10 mouse cellular contexts compared by ENCODE assay signal in the genomic region with DNA sequence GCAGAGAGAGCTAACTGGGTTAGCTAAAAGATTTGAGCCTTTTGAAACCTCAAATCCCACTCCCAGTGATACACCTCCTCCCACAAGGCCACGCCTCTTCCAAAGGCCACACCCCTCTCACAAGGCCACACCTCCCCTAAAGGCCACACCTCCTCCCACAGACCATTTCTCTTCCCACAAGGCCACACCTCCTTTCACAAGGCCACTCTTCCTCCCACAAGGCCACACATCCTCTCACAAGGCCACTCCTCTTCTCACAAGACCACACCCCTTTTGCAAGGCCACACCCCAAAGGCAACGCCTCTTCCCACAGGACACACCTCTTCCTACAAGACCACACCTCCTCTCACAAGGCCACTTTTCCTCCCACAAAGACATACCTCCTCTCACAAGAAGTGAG. TPM values are rescaled to one million over a fixed set of nuclear protein-coding genes. Genes with fewer than 3 reads are reported as not detected.
A peak's percentile ranks its signal among the peaks of the same experiment; 100 is the strongest.
DNase-seq lines count a peak whose midpoint lies in the region; ATAC-seq and TF ChIP-seq lines count a peak whose summit lies in the region.
"Had no signal": no experiment of that assay in that cellular context is flagged by ENCODE, and none has a peak within 500 bp of the region (broad histone marks: within the 10 kb centered on the region; RNA-seq: fewer than 3 reads in every experiment).

No protein-coding gene starts in this region.

- H3K27me3 ChIP-seq in kidney, adult 2 months (replicated peaks; ENCODE audit: control insufficient read depth, insufficient read depth, low read length) = no peaks in the 10 kb centered on the region

- no peak for TF ChIP-seq POLR2A in kidney, adult 2 months (IDR thresholded peaks at IDR 0.05; ENCODE audit: low read depth, low read length)

- 28% methylated on average over 2 of the region's 2 CpGs for WGBS in kidney, adult 2 months

- no peak overlapping the region for H3K27ac ChIP-seq in kidney, adult 2 months (ENCODE audit: insufficient read depth, low read depth, low read length)
- H3K27ac ChIP-seq: hindbrain, embryonic 10.5 days had no signal

- H3K4me1 ChIP-seq in kidney, adult 2 months (ENCODE audit: control insufficient read depth, insufficient read depth, low read length) = no peaks in the 10 kb centered on the region

- H3K36me3 ChIP-seq in kidney, adult 2 months (ENCODE audit: control insufficient read depth, insufficient read depth, low read length) = no peaks in the 10 kb centered on the region
- H3K36me3 ChIP-seq: hindbrain, embryonic 10.5 days had no signal

- ATAC-seq in megakaryocyte-erythroid progenitor cell, adult 5-6 weeks (replicated peaks; ENCODE audit: low FRiP score, low TSS enrichment, poor library complexity, severe bottlenecking) = peak; percentile 20; the same call in 1 of the 2 replicates

- no peak for TF ChIP-seq CTCF in kidney, adult 2 months (conservative IDR thresholded peaks at IDR 0.05; ENCODE audit: insufficient read depth, insufficient read length, low read depth, low read length)

- no peak overlapping the region for H3K4me3 ChIP-seq in kidney, adult 2 months (ENCODE audit: insufficient read depth, low read depth, low read length)
- H3K4me3 ChIP-seq: hindbrain, embryonic 10.5 days had no signal

- peak; percentile 5 for DNase-seq in kidney, adult 2 months
- DNase-seq in kidney, postnatal 10 days = no peak
- DNase-seq in CD4-positive helper T cell, adult 2 months (ENCODE audit: low read depth, low spot score) = peak; percentile 84
- DNase-seq in ZHBTc4 (ENCODE audit: low read depth, low spot score) = peak; percentile 98
- DNase-seq in embryo, embryonic 9.5 days (ENCODE audit: extremely low spot score) = no peak
- DNase-seq in heart, postnatal 4 days = no peak
- DNase-seq in embryo, embryonic 11 days = no peak

RNA-seq across cellular contexts. Expression of a gene that starts 28.9 kb away (rescaled TPM):
- 2.3 and 3.4 TPM in 2 replicates for polyA plus RNA-seq in kidney, adult 2 months (2012; rRNA removed)
- total RNA-seq in megakaryocyte-erythroid progenitor cell, adult 5-6 weeks (2014; fragmentation: Nextera tagmentation) = not detected in 2 replicates
- total RNA-seq in megakaryocyte-erythroid progenitor cell, adult 5-6 weeks (2017) = not detected in 2 replicates
- under 1 TPM; 0.29 to 0.45 TPM for total RNA-seq in heart, postnatal 4 days (2021)

RNA-seq across cellular contexts. Expression of a gene that starts 34.2 kb away (rescaled TPM):
- polyA plus RNA-seq in kidney, adult 2 months (2012; rRNA removed) = 1.5 and 4.4 TPM in 2 replicates
- total RNA-seq in megakaryocyte-erythroid progenitor cell, adult 5-6 weeks (2014; fragmentation: Nextera tagmentation) = 8.7 TPM in 1 of 2 replicates, not detected in the other
- 0.56 TPM in 1 of 2 replicates, not detected in the other for total RNA-seq in megakaryocyte-erythroid progenitor cell, adult 5-6 weeks (2017)
- 1 to 10 TPM in 1 of 2 experiments, under 1 TPM in 1; 0.97 to 1.5 TPM for total RNA-seq in heart, postnatal 4 days (2021)

RNA-seq across cellular contexts. Expression of a gene that starts 43.5 kb away (rescaled TPM):
- not detected in 2 replicates for polyA plus RNA-seq in kidney, adult 2 months (2012; rRNA removed)
- not detected in 2 replicates for total RNA-seq in megakaryocyte-erythroid progenitor cell, adult 5-6 weeks (2014; fragmentation: Nextera tagmentation)
- total RNA-seq in megakaryocyte-erythroid progenitor cell, adult 5-6 weeks (2017) = not detected in 2 replicates
- total RNA-seq in heart, postnatal 4 days (2021) = not detected
- polyA plus RNA-seq: stomach, embryonic 14.5 days had no signal

Comparison
In these comparisons a context has a peak if more than half of its experiments do, and no peak if none do; other contexts are left out.
1. DNase-seq: peak in kidney, adult 2 months (single experiment), CD4-positive helper T cell, adult 2 months (single experiment) and ZHBTc4 (single experiment); none in kidney, postnatal 10 days (single experiment), embryo, embryonic 9.5 days (single experiment), heart, postnatal 4 days (single experiment) and embryo, embryonic 11 days (single experiment).